Mouse (Mus musculus): ENCODE results near the gene Gk. TPM values are rescaled to one million over a fixed set of nuclear protein-coding genes. Genes with fewer than 3 reads are reported as not detected.

The Gk gene
- polyA plus RNA-seq (2014; fragmentation: Illumina TruSeq; extraction: RNeasy Lipid Tissue Mini Kit (QIAGEN cat#74804); ENCODE audit: insufficient read depth, low read depth, low replicate concordance) = 4.4 TPM

GRCm38 (mm10) chrX:85776544-85777087, at the start of gene Gk:
Gk (minus strand) TSS chrX:85776819.

Other genes starting within 250 kb of the Gk start
- gene Tab3, start 202.8 kb downstream of the Gk start, polyA plus RNA-seq (2014; fragmentation: Illumina TruSeq; extraction: RNeasy Lipid Tissue Mini Kit (QIAGEN cat#74804); ENCODE audit: insufficient read depth, low read depth, low replicate concordance) = 2.0 TPM
- 1.2 TPM for gene 5430427O19Rik, start 93.5 kb upstream of the Gk start, polyA plus RNA-seq (2014; fragmentation: Illumina TruSeq; extraction: RNeasy Lipid Tissue Mini Kit (QIAGEN cat#74804); ENCODE audit: insufficient read depth, low read depth, low replicate concordance)